Mouse (Mus musculus): Measurements from ENCODE around the gene Gm42742. TPM values are rescaled to one million over a fixed set of nuclear protein-coding genes. Genes with fewer than 3 reads are reported as not detected.

The Gm42742 gene
- total RNA-seq, 2 experiments from 2014 or later, result 33.4 to 34.8 TPM

DNA sequence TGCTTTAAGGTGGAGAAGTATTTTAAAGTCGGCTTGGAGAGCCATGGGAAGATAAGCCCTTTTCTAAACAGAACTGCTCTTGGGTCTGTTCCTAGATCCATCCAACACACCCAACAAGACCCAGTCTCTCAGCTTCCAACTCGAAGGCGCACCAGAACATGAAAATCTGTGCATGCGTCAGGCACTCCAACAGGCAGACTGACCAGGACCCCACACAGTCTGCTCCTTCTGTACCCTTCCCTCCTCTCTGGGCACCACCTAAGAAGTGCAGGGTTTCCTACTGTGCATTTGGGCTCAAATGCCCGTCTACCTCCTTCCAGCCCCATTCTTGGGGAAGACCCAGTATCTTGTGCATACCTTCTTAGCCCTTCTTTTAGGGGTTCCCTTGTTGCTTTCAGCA lies 406 bp downstream of the Gm42742 start:
- no peak for DNase-seq (ENCODE audit: low spot score in 2 of 2)

DNA sequence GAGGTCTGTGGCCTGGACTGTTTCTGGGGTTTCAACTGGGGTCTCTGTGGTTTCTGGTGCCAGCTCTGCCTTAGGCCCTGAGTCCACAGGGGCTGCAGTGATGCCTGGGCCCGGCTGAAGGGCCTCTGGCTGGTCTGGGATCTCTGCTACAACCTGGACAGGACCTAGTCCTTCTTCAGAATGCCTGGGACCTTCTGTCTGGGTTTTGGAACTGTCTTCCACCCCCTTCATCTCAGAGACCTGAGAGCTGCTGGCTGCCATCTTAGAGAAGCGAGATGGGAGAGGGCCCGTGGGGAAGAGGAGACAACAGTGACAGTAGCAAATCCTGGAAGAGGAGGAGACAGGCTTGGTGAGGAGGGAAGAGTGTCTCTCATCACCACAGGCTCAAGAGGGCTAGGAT lies 866 bp downstream of the Gm42742 start:
- DNase-seq (ENCODE audit: low spot score in 2 of 2), result no peak

DNA sequence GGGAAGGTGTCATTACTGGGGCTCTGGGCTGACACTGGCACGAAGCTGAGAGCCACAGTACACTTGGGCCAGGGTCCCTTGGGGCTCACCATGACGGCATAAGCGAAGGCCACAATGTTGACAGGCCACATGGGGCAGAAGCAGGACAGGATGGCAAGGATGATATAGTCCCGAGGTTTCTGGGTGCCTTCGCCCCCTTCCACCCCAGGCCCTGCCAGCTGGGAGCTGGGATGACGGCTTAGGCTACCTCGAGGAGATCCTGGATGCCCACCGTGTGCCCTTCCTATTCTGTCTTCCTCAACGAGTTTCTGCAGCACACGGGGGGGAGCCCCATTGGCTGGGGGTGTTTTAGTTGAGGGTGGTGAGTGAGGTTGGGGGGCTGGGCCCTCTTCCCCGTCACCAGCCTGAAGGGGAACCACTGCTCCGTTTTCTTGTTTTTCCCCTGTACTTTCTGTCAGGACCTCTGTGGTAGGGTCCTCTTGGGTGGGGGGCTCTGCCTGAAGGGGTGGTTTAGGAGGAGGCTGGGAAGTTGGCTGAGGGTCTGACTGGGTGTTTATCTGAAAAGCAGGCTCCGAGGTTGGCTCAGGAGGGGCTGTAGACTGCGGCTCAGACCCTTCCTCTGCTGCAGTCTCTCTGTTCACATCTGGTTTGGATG lies 1.5 kb downstream of the Gm42742 start:
- no peak for DNase-seq (ENCODE audit: low spot score in 2 of 2)

DNA sequence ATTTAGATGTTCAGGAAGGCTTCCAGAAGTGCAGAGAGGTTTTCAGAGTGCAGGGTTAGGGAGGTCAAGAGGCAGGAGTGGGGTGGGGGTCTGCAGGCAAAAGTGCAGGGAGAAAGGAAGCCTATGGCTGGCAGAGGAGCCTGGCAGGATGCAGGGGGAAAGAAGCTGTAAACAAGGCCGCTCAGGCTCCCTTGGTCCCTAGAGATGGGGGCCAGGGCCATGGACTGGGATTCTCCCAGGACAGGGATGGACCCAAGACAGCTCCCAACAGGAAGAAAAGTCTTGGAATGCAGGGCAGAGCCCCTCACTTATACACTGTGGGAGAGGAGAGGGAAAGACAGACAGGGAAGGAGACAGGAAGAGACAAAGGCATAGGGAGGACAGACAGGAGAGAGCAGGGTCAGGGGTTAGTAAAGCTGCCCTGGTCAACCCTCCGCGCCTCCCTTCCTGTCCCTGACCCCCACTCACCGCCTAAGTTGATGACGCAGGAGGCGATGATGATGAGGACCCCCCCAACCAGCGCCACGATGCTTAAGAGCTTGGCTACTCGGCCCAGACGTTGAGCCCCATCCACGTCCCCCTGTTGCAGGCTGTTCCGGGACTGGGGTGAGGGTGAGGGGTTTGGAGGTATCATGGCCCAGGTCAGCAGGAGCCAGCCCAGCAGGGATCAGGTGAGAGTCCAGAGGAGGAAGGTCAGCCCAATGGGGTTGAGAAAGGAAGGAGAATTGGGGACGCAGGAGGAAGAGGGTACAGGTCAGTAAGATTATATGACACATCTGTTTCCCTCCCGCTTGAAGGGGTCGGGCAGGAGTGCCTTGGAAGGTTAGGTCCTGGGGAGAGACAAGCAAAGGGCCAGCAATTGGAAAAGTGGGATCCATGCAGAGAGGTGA lies 2.2 kb downstream of the Gm42742 start:
- DNase-seq (ENCODE audit: low spot score in 2 of 2), result no peak

DNA sequence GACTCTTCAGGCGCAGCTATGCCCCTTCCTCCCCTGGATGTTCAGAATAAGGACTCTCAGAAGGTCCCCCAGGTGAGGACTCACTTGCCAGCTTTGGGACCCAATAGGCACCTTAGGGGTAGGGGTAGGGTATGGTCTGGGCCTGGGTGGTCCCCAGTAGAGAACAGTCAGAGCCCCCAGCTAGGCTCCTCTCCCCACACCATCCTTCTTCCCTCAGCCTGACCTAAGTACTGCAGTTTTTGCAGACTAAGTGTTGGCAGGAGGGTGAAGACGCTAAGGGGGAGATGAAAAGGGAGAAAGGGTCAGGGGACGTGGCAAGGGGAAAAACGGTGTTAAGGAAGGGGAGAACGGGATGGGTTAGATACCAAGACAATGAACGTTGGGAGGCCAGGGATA lies 2.9 kb downstream of the Gm42742 start:
- DNase-seq (ENCODE audit: low spot score in 2 of 2), result no peak

DNA sequence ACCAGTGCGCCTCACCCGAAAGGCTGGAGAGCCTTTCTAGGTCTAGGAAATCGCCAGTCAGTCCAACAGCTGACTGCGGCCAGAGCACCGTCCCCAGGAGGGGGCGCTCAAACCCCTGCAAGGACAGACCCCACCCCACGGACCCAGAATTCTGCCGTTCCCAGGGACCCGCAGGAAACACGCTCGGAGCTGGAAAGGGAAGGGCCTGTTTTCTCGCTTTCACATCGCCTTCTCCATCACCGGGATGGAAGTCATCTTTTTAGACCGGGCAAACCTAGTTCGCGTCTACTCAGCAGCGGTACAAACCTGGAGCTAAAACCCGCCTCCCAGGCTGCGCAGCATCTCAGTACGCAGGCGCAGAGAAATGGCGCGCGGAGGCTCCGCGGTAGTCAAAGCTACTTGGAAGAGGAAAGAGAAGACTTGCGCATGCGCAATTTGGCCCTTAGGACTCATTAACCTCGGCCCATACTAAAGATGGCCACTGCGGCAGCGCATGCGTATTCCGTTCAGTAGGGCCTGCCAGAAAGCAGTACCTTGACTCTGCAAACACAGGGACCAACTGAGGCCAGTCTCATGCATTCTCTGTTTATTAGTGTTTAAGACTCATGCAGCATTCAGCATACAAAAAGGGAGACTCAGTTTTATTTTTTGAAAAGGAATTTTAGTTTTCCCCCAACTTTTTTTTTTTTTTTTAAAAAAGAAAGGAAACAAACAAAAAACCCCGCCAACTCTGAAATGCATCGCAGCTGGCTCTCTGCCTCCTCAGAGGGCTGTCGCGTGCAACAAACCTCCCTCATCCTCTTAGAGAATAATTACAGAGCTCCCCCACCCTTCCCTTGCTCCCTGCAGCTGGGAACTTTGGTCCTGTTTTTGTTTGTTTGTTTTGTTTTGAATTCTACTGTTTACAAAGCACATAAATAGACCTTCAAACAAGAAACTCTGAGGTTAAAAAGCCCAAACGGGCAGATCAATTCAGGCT lies 3.6 kb downstream of the Gm42742 start, which contains the start of gene Pagr1a:
TSS of gene Pagr1a (minus strand) at position 382 of the 979 bp plus-strand sequence.
- DNase-seq (ENCODE audit: low spot score in 2 of 2), result peak; percentile 96 to 98

DNA sequence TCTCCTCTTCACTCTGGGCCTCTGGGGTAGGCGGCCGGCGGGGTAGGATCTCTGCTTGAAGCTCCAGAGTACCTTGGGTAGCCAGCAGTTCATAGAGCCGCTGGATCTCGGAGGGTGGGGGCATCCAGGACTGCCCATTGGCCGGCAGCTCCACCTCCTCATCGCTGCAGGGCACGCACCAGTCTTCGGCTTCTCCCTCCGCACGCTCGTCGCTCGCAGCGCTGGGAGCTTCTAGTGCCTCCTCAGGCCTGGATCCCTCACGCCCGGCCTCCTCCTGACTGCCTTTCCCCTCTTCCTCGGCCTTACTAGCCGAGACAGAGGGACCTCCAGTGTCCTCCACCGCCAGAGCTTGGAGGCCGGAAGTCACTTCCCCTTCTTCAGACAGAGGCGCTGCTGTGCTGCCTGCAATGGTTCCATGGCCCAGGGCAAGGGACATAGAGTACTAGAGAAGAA lies 4.4 kb downstream of the Gm42742 start:
- no peak for DNase-seq (ENCODE audit: low spot score in 2 of 2)

DNA sequence TGATC lies 4.6 kb downstream of the Gm42742 start, which contains the start of gene Pagr1b:
TSS of gene Pagr1b (minus strand) at position 4 of the 5 bp plus-strand sequence.
- DNase-seq (ENCODE audit: low spot score in 2 of 2), result no peak

DNA sequence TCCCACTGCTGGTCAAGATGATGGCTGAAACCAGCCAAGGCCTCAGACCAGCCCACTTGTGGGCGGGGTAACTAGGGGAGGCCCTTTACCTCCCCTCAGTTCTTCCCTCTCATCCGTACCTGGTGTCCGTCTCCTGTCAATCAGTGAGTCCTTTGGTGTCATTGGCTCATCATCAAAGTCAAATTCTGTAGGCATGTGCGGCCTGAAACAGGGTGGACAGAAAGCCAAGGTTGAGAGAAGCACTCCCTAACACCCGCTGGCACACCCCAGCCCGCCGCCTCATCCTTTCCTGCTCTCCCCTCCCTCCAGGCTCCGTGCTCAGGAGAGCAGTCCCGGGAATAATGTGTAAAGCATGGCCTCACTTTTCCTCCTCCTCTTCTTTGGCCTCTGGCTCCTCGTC lies 4.8 kb downstream of the Gm42742 start:
- no peak for DNase-seq (ENCODE audit: low spot score in 2 of 2)

DNA sequence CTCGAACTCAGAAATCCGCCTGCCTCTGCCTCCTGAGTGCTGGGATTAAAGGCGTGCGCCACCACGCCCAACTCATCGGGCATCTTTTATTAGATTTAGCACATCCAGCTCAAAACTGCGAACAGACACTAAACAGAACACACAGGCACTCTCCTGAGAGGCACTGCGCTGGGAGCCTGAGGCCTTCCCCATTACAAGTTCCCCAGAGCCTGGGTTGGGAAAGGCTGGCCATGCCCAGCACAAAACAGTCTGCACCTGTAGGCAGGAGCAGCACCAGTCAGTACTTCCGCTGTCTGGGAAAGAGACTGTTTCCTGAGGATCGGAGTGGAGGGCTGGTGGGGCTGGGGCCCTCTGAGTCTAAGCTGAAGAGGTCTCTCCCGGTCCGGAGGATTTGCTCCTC lies 5.9 kb downstream of the Gm42742 start:
- no peak for DNase-seq (ENCODE audit: low spot score in 2 of 2)

DNA sequence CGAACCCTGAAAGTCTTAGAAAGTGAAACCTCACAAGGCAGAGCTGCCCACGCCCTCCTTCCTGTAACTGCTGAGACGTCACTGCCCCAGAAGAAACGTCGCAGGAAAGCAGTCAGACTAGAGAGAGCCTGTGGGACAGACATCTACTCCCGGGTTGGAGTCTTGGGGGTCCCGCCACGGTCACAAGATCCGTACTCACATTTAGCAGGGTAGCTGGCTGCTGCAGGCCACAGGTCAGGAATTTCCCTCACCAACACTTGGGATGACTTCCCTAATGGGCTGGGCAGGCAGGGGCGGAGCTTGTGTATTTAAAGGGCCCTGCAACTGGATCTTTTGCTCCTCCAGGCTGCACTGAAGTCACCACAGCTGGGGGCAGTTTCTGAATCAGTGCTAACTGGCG lies 6.6 kb downstream of the Gm42742 start, which contains the start of gene Mvp:
TSS of gene Mvp (minus strand) at position 302 of the 400 bp plus-strand sequence.
- DNase-seq (ENCODE audit: low spot score in 2 of 2), result no peak

DNA sequence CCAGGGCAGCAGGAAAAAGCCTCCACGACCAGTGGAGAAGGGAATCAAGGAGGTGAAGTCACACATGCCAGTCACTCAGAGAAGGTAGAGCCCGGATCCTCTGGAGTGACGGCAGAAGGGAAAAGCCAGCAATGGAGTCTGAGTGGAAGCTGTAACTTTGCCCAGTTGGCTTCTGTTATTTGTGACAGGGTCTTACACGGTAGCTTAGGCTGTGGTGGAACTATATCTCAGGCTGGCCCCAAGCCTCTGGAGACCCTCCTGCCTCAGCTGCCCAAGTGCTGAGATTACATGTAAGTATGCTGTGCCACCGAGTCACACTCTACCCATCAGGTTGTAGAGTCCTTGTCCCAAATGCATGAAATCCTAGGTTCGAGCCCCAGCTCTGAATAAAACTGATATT lies 7.5 kb downstream of the Gm42742 start:
- DNase-seq (ENCODE audit: low spot score in 2 of 2), result no peak

DNA sequence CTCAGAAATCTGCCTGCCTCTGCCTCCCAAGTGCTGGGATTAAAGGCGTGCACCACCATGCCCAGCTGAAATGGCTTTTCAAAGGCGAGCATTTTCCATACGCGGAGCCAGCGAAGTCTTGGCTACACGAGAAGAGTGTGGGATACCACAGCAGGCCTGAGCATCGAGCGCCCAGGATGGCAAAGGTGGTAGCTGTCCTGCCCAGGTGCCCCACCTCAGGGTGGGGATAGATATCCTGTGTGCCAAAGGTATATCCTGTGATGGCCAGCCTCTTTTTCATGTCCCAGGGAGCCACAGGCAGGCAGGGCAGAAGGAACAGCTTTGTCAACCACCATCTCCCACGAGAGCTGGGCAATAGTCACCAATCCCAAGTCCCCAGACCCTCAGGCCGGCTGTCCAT lies 8.1 kb downstream of the Gm42742 start:
- DNase-seq (ENCODE audit: low spot score in 2 of 2), result no peak

DNA sequence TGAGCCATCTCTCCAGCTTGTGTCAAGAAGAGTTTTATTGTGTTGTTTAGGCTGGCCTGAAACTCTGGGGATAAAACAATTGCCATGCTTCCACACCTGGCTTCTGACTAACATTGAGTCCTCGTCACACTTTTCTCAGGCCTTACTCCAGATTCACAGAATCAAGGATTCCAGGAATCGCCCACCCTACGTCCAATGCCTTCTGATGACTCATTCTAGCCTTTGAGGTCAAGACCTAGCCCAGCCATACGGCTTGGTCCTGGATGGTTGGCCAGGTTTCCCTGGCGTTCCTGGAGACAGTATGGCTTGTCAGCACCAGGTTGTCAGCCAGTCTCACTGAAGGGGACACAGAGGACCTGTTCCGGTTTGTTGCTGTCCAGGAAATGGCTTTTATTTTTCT lies 8.5 kb downstream of the Gm42742 start:
- DNase-seq (ENCODE audit: low spot score in 2 of 2), result no peak

DNA sequence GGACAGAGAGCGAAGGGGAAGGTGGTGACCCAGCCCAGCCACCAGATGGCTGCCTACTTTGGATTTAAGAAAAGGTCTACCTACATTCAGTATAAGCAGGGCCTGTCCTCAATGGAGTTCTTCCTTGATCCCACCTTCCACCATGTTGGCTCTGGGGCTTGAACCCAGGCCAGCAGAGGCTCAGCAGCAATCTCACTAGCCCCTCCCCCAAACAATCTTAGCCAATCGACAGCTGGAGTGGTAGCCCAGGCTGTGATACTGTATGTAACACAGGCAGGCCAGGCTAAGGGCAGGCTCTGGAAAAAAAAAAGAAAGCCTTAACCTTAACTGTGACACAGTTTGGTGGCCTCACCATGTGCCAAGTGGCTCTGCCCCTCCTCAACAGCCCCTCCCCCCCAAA lies 9.2 kb downstream of the Gm42742 start:
- DNase-seq (ENCODE audit: low spot score in 2 of 2), result no peak

DNA sequence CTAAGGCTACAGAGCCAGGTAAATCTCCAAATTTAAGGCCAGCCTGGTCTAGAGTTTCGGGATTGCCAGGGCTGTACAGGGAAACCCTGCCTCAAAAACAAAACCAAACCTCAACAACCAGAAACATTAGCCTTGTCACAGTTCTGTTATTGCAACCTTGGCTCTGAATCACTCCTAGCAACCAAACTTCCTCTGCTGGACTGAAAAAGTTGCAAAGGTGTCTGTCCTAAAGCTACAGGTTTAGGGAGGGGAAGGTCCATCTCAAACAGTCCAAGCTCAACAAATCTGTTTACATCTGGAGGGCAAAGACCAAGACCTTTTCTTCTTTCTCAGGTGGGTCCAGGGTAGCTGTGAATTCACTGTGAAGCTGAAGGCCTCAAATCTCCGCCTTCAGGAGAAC lies 9.8 kb downstream of the Gm42742 start:
- no peak for DNase-seq (ENCODE audit: low spot score in 2 of 2)

DNA sequence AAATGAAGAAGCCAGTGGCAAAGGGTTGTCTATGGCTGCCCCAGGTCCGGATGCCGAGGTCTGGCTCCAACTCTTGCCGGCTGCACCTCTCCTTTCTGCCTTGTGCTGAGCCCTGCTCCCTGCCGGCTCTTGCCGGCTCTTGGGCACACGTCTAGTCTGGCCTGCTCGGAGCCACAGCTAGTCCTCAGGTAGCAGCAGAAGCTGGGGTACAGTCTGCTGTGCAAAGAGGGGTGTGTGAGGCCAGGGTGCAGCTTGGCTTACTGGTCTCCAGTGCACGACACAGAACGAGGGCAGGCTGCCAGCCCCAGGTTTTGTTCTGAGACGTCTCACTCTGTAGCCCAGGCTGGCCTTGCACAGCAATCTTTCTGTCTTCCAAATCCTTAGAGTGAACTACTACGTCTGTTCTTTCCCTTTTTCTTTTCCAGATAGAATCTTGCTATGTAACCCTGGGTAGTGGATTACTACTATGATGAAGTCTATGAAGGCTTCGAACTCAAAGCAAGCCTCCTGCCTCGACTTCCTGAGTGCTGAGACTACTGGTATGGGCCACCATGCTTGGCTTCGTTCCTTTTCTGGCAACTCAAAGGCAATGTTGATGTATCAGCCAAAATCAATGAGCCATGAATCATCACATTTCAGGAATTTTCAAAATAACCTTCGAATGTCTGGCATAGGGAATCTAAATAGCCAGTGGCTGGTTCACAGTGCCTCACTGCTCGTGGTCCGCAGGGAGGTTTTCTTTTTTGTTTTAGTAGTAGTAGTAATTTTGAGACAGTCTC lies 11.4 kb downstream of the Gm42742 start:
- peak in 1 of 2 experiments; percentile 20 for DNase-seq (ENCODE audit: low spot score in 2 of 2)

DNA sequence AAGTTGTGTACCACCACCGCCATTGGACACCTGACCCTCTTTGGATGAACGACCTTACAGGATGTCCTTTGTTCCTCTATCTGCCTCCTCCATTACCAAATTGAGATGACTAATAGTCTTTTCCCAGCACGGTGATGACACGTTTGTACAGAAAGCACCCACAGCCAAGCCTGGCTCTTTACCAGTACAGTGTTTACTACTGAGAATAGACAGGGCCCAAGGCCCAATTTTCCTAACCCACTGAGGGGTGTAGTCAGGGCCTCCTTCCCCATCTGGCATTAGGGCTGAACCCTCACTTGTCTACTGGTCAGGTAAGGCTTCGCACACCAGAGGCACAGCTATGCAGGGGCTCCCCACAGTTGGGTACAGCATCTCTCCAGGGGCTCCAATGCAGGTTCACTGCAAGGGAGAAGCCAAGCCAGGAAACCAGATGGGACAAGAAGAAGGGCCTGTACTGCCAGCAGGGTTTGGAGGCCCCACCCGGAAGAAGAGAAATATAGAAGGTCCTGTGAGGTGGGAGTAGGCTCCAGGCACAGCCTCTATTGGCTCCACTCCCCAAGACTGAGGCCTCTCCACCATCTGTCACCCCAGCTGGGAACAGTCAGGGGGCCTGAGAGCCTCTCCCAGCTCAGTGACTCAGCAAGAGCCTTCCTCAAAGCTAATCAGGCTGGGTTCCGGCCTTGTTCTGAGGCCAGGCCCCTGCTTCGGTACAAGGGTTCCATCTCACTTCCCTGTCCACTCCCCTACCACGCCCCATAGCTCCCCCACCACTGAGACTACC lies 12.5 kb downstream of the Gm42742 start:
- peak; percentile 64 to 65 for DNase-seq (ENCODE audit: low spot score in 2 of 2)

DNA sequence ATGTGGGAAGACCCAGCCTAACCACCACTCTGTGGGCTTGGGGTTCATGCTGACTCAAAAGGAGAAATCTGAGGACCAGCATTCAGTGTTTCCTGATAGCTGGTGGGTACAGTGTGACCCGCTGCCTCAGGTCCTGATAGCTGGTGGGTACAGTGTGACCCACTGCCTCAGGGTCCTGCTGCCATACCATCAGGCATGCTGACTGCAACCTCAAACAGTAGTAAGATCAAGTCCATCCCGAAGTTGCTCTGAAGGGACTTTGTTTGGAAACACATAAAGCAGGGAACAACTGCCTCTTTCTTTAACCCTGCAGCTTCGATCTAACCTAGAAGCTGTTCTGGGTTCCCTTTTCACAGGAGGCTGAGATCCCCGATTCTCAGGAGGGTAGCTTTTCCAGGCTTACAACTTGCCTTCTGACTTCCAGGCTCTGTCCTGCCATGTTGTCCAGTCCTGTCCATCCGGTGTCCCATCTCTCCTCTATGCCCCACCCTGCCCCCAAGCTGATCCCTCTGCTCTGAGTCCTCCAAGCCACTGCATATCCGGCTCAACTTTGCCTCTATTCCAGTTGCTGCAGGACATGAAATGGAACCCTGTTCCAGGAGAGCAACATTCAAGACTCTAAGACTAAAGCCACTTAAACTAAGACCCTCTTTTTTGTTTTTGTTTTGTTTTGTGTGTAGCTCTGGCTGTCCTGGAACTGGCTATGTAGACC lies 13.4 kb downstream of the Gm42742 start:
- no peak for DNase-seq (ENCODE audit: low spot score in 2 of 2)
